Mouse (Mus musculus) Muller cell, postnatal 12 days (primary cell): ENCODE data around the gene Mlph.

Experiments
- DNase-seq: peaks from one replicate; pipeline ENCODE4 v3.0.0-alpha.2; 2015; ENCODE audit errors: inconsistent ontology term

Gene Mlph

DNA sequence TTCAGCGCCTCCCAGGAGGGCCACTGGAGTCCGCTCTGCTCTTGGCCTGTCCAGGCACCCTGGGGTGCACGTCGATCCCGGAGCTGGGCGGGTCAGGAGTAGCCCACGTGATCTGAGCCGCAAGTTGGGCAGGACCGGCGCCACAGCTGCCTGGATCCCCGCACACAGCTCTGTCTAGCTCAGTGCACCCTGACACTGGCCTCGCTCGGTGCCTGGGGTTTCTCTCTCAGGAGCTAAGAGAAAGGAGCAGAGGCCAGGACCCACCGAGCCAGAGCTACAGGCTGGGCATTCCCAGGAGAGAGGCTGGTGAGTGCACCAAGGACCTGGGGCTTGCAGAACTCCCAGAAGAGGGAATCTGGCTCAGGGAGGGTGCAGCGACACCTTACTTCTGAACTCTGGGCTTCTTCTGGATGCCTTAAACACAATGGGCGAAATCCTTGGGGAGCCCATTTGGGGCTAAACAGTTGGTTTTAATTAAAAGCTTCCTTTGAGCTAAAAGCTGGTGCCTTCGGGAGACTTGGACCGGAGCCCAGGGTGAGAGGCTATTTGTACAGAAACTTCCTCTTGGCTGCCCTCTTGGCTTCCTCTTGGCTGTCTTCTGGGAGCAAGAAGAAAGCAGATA lies at the start of gene Mlph:
Gene Mlph (plus strand): TSS at position 138 of the 622 bp plus-strand sequence.
- DNase-seq = peak; percentile 56

DNA sequence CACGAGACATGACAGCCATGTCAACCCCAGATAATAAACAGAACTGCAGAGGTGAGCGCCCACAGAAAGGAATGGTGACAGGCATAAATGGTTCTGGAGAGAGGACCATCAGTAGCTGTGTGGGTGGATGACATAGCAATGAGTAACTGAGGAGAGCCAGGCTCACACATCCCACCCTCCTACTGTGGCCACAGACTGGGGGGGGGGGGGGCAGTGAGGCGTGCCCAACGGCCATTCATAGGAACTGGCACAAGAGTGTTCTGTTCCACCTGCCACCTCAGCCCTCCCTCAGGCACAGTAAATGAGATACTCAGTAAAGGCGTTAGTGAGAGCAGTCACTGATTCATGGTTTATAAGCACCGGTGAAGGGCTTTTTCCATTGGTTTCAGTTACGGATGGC lies 48.2 kb upstream of the Mlph start:
- peak; percentile 77 for DNase-seq

DNA sequence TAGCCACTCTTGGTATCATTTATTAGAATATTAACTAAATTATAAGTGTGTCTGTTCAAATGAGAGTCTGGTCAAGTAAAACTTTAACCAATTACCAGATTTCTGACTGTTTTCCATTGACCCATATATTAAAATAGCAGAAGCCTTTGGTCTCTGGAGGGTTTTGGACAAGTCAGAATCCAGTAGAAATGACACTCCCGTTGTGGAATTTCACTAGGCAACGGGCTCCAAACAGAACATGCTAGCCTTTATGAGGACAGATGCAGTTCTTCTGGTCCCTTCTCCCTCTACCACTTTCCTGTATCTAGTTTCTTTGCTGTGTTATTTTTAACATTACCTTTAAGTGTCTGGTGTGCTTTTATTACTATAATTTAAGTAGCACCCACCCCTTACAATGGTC lies 44.3 kb upstream of the Mlph start:
- DNase-seq = no peak

DNA sequence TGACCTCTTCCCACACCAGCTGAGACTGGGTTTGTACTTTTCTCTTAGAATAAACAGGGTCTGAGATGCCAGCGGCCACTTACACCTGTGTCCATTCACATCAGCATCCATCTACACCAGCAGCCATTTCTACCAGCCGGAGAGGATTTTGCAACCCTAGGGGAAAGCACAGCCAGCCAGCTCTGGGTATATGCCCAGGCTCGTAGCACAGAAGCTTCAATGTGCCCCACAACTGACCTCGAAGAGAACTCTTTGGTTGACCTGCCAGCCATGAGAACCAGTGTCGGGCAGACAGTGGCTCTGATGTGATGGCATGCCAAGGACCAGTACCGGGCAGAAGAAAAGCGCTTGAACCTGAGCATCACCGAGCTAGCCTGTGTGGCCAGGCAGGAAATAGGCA lies 39.5 kb upstream of the Mlph start:
- DNase-seq = no peak

DNA sequence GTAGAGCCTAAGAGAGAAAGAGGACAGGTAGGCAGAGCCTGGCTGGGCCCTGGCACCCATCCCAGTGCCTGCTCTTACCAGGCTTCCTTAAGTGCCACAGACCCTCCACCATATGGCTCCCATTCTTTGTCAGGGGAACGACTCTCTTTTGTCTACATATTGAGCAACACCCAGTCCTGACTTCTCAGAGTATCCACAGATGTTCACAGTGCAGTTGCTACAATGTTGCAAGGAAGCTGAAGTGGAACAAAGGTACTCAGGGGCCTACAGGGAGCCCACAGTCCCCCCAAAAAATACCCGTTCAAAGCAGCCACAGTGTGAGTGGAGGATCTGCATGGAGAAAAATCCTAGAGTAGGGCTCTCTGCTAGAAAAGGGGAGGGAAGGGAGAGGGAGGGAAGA lies 38.9 kb upstream of the Mlph start:
- DNase-seq = no peak

DNA sequence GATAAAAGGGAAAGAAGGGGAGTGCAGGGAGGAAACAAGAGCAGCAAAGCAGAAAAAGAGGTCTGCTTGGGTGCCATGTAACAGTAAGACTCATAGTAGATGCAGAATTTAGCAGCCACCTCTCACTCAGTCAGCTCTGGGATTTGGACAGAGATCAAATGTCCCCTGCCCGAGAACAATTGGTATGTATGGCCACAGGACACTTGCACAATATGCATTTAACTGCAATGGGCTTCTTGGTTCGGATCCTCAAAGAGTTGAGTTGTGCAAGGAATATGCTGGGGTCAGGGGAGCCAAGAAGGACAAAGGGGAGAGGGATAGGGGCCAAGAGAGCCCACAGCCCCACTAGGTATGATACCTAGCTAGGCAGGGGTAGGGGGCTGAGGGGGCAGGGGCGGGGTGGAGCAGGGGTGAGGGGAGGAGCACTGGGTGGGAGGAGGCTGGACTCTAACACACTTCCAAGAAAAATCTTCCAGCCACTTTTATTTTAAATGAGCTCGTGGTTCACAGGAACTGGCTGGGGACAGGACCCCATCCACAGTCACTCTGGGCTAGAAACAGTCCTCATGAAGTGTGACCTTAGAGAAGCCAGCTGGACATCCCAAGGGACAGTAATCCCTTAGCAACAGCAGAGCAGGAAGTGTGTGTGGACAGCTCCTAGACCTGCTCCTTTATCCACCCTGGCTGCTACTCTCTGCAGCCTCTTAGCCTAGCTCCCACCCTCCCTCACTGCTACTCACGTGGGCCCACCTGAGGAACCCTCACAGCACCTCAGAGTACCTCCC lies 38.2 kb upstream of the Mlph start:
- no peak for DNase-seq

DNA sequence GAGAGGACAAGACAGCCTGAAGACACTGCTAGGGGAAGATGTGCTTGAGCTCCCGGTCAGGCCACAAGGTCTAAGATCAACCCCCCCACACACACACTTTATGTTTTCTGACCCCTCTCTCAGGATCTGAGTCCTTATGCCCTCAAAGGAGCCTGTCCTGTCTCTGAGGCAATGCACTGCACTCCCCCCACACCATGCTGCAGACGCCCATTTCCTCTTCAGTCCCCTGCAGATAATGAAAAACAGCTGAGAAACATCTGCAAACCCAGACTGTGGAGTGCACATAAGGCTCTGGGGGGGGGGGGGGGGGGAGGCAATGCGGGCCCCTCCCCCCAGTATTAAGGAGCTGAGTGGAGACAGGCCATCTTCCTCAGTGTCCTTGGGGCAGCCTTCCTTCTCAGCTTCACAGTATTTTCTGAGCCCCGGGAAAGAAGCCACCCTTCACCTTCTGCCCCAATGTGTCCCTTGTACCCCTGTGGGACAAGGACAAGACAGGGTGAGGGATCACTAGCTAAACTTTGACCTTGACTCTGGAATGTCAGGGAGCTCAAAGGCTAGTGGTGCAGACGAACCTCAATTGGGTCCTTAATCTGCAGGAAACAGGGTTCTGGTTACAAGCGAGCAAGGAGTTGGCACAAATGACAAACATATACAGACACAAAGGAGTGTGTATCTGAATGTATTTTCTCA lies 29.0 kb upstream of the Mlph start:
- no peak for DNase-seq

DNA sequence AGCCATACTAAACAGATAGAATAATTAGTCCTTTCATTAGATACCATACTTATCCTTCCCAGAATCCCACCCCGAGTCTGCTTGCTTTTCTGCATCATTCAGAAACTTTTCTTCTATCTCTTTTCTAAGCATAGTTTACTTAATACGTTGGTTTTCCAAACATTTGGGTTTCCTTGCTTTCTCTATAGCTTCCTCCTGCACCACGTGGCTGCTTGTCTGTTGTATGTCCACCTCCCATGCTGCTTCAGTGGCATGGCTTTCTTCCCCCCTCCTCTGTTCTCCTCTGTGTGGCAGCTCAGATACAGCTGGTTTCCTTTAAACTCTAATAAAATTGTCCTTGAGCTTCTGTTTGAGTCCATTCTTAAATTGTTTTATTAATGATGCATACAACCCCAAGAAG lies 20.4 kb upstream of the Mlph start:
- DNase-seq = no peak

DNA sequence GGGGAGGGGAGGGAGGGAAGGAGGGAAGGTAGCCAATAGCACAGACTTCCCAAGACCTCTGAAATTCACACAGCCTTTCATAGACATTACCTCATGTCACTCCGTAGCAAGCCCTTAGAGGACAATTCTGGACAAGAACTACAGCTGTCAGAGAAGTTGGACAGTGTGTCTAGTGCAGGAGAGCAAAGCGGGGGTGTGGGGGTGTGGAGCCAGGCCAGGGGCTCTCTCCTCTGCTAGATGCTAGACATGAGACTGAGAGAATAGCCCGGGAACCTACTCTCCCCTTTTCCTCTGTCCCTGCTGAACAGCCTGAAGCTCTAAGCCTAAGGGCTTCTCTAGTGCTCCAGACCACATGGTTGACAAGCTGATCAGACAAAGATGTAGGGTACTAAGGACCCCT lies 19.9 kb upstream of the Mlph start:
- no peak for DNase-seq

DNA sequence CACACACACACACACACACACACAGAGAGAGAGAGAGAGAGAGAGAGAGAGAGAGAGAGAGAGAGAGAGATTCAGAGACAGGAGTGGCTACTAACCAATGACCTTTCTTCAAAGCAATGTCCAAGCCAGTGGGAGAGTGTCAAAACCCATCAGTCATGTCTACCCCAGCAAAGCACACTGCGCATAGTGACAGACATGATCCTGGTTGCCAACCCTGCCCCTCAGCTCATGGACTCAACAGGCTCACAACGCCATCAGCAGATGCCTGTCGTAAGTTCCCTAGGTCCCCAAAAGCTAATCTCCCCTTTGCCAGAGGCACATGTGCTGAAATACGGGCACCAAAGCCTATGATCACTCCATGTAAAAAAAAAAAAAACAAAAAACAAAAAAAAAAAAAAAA lies 18.6 kb upstream of the Mlph start:
- no peak for DNase-seq

DNA sequence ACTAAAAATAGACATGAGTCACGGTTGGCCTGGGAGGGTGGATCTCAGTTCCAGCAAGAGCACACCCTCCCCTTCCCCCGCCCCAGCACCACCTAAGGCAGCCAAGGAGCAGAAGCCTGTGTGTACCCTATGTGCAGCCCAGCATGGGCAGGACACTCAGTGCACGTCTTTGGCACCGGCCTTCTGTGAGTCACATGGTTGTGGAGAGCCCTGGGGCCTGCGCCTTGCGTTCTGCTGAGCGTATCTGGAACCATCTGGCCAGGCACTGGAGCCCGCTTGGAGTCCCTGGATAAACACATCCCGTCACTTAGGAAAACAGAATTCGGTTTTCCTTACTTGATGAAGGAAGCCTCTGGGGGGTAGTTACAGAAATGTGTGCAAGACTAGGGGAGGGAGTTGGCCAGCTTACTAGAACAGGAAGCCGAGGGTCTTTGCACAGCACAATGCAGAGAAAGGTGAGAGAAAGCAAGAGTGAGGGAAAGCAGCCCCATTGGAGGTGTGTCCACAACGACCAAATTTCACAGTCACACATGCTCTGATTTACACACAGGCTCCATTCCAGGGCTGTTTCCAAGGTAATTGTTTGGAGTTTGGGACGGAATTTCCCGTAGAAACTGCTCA lies 18.0 kb upstream of the Mlph start:
- DNase-seq = no peak

DNA sequence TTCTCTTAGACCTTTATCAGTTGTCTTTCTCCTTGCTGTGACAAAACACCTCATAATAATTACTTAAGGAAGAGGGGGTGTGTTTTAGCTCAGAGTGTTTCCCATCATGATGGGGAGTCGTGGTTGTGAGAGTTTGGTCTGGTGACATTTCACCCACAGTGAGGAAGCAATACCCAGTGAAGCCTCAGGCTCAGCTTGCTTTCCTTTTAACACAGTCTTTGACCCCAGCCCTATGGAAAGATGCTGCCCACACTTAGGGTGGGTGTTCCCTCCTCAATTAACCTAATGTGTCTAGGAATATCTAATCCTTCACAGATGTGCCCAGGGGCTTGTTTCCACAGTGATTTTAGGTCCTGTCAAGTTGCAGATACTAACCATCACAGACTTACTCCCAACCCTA lies 16.9 kb upstream of the Mlph start:
- no peak for DNase-seq

DNA sequence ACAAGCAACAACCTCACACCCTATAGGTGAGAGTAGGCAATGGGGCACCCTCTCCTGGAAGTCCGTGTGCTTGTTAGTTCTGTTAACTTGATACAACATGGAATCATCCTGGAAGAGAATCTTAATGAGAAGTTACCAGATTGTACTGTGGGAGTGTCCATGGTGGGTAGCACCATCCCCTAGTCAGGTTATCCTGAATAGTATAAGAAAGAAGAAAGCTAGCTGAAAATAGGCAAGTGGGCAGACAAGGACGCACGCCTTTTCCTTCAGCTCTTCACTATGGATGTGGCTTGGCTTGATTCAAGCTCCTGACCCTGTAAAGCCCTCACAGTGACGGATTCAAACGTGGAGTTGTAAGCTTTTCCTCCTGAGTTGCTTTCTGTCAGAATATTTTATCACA lies 15.1 kb upstream of the Mlph start:
- no peak for DNase-seq

DNA sequence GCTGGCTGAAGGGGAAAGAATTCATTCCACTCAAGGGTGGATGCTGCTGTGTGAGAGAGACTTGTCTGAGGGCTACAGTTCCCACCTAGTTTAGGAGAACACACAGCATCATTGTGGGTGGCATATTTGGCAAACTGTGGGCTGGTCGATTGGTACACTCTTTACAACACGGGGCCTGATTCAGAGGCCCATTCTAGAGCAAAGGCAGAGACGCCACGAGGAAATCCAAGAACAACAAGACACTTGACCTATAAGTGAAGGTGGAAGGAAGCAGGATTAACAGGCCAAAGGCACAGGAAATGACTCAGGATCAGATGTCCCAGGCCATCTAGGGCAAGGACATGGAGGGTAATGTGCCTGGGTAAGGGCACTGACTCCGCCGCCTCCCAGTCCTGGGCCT lies 14.5 kb upstream of the Mlph start:
- no peak for DNase-seq

DNA sequence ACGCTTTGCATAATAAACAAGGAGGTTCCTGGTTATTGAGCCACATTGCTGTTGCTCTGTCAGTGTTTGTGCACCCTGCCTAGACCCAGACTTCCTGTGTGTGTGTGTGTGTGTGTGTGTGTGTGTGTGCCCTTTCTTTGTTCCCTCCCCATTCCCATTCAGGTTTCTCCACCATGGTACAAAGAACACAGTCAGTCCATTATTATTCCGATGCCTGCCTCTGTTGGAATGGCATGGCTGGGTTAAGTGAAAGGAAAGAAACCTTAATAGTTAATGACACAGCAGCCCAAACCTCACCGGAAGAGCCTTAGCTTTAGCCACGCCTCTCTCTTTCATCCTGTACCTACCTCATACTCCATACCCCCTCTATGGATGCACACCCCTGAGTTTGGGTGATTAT lies 13.6 kb upstream of the Mlph start:
- no peak for DNase-seq

DNA sequence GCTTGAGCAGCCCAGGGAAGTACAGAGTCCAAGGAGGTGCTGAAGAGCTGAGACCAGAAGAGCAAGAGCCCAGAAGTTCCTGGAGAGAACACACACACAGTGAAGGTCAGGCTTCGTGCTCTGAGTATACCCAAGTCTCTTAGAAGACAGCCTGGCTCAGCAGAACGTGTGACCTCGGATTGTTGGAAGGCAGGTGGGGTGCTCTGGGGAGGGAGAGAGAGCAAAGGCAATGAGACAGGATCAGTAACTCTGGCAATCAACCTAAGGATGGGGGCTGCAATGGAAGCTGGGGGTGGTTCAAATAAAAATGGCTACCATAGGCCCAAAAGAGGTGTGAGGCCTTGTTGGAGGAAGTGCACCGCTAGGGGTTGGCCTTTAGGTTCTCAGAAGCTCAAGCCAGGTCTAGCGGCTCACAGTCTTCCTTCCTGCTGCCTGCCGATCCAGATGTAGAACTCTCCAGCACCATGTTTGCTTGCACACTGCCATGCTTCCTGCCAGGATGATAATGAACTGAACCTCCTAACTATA lies 13.1 kb upstream of the Mlph start:
- DNase-seq = no peak

DNA sequence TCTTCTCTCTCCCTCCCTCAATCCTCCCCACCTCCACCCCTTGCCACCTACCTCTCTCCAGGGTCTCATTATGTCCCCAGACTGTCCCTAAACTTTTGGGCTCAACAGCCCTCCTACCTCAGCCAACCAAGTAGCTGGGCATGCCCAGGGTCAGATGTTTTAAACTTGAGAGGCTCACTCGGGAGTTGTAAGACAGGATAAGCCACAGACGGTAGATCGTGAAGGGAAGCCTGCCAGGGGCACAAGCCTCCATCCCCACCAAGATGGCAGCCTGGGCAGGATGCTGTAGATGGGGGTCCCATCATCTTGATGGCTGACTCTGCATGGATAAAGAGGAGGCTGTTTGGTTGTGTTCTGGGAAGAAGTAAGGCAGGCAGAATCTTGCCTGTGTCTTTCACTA lies 12.1 kb upstream of the Mlph start:
- no peak for DNase-seq

DNA sequence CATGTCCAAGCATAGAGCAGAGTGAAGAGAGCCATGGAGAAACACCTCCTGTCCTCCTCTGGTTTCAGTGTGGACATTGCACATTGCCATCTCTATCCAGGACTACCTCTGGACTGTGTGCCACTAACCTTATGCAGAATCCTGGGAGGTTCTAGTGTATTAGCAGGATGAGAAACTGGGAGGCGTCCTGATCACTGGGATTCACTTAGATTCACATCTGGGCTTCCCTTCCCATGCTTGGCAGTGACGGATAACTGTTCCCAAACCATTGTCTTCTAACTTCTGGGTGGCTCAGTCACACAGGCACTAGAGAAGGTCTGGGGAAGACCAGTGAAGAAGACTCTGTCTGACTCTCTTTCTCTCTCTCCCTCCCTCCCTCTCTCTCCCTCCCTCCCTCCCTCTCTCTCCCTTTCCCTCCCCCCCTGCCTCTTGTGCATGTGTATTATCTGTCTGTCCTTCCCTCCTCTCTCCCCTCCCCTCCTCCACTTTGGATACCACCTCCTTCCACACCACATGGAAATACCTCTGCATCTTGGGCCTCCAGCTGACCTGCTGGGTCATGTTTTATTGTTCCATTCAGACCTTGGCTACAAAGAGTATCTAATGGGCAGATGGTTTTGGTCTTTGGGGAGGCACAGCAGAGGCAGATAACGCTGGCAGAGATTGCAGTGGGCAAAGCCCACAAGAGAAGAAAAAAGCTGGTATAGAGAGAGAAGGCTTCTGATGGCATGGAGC lies 11.5 kb upstream of the Mlph start:
- DNase-seq = no peak

DNA sequence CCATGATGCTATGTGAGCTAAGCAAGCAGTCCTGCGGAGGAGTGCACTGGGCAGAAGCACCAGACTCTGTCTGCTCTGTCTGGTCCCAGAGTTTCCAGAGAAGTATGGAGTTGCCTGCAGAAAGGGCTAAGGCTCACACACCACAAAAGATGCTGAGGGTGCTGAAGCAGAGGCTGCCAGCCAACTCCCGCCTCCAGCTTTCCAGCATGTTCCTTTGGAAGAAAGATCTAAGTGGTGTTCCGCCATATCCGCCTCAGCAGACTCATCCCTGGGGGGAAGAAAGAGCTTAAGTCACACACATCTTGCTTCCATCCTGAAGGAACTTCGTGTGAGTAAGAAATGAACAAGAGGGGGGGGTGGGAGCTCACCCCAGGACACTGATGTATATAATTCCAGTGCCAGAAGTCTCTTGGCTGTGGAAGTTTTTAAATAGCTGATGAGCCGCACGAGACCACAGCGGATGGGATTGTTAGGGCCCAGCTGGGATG lies 10.9 kb upstream of the Mlph start:
- no peak for DNase-seq

DNA sequence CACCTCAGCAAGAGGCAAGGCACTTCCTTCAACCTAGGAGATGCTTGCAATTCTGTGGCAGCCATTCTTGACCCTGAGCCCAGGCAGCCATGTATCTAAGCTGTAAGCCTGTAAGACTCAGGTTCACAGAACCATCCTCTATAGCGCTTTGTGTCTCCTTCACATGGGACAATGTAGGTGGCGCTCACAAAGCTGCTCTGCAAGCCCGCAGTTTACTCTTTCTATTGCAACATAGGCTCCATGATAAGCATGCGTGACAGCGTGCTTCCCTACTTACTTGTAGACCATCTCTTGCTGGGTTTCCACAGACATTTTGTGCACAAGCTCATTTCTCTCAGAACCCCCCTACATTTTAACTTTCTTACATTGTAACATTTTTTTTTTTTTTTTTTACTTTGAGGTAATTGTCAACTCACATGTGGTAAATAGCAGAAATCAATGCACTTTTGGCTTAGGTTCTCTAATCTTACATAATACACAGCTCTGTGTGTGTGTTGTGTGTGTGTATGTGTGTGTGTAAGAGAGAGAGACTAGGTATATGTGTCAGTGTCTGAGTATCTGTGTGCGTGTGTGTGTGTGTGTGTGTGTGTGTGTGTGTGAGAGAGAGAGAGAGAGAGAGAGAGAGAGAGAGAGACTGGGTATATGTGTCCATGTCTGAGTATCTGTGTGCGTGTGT lies 10.0 kb upstream of the Mlph start:
- DNase-seq = no peak

DNA sequence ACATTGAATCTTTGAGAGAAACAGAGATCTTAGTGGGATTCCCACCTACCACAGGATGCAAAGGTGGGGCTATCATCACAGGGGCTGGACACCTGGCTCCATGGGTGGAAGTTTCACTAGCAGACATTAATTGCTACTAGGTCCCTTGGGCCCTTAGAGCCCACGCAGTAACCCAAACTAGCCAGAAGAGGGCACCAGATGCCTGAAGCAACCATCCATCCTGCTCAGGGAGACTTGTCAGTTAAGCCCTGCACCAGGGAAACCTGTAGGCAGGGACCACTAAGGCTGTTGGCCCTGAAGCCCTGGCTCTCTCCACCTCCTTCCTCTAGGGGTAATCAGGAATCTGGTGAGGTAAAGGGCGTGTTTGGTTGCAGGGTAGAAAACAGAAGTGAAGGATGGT lies 8.5 kb upstream of the Mlph start:
- no peak for DNase-seq
